ENCODE assay signal across 7 mouse cellular contexts in the genomic region with DNA sequence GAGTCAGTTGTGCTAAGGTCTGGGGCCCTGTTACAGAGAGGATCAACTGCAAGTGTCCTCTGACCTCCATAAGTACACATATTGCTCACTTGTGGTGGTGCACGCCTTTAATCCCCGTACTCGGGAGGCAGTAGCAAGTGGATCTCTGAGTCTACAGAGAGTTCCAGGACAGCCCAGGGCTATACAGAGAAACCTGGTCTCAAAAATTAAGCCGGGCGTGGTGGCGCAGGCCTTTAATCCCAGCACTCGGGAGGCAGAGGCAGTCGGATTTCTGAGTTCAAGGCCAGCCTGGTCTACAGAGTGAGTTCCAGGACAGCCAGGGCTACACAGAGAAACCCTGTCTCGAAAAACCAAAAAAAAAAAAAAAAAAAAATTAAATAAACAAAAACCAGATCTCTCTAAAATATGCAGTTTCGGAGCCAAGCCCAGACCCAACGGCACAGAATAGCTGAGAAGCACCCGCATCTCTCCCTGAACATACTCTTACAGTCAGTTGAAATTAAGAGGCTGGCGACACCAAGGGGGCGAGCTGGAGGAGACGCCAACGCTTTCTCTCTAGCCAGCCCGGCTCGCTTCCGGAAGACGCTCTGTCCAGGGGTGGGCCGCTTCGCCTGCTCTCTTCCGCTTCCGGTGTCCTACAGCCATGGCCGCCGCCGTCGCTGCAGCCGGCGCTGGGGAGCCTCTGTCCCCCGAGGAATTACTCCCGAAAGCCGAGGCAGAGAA. TPM values are rescaled to one million over a fixed set of nuclear protein-coding genes. Genes with fewer than 3 reads are reported as not detected.
A peak's percentile ranks its signal among the peaks of the same experiment; 100 is the strongest.
DNase-seq lines count a peak whose midpoint lies in the region; ATAC-seq lines count a peak whose summit lies in the region.

Tomm22 (plus strand) TSS at position 613 of the 723 bp plus-strand sequence.

- 20% methylated on average over 33 of the region's 33 CpGs for WGBS in embryonic facial prominence, embryonic 10.5 days
- WGBS in limb, embryonic 11.5 days: 19% methylated on average over 32 of the region's 33 CpGs
- WGBS in midbrain, embryonic 14.5 days: 18% methylated on average over 33 of the region's 33 CpGs

- H3K9me3 ChIP-seq in embryonic facial prominence, embryonic 10.5 days: no peaks in the 10 kb centered on the region
- no peaks in the 10 kb centered on the region for H3K9me3 ChIP-seq in limb, embryonic 11.5 days (ENCODE audit: control insufficient read depth, low read length)
- no peaks in the 10 kb centered on the region for H3K9me3 ChIP-seq in midbrain, embryonic 14.5 days (ENCODE audit: control insufficient read depth, low read length)

- H3K27me3 ChIP-seq in embryonic facial prominence, embryonic 10.5 days (replicated peaks; ENCODE audit: low read depth, poor library complexity, severe bottlenecking): no peaks in the 10 kb centered on the region
- H3K27me3 ChIP-seq in limb, embryonic 11.5 days (ENCODE audit: control insufficient read depth, insufficient read depth, low read length): no peaks in the 10 kb centered on the region
- no peaks in the 10 kb centered on the region for H3K27me3 ChIP-seq in midbrain, embryonic 14.5 days (ENCODE audit: control insufficient read depth, insufficient read depth, low read length)

- H3K27ac ChIP-seq in embryonic facial prominence, embryonic 10.5 days (replicated peaks): peak within 1 kb of the TSS; percentile 89
- no peak within 1 kb of the TSS for H3K27ac ChIP-seq in limb, embryonic 11.5 days (replicated peaks; ENCODE audit: low read depth, low read length)
- 0 out of 2 replicates have a peak within 1 kb of the TSS, but pooled peaks have one; percentile 41 for H3K27ac ChIP-seq in midbrain, embryonic 14.5 days (replicated peaks; ENCODE audit: low read depth, low read length)

- H3K36me3 ChIP-seq in embryonic facial prominence, embryonic 10.5 days (replicated peaks): peaks cover 66% of the 10 kb centered on the region
- peaks cover 13% of the 10 kb centered on the region for H3K36me3 ChIP-seq in limb, embryonic 11.5 days (ENCODE audit: control insufficient read depth, insufficient read depth, low read length)
- peaks cover 57% of the 10 kb centered on the region for H3K36me3 ChIP-seq in midbrain, embryonic 14.5 days (ENCODE audit: control insufficient read depth, insufficient read depth, low read length)

- DNase-seq in adrenal gland, postnatal 10 days: peak; percentile 93
- peak; percentile 93 for DNase-seq in embryonic facial prominence, embryonic 10.5 days (ENCODE audit: low spot score)
- DNase-seq in kidney, adult 18-20 months: peak; percentile 85
- DNase-seq in limb, embryonic 11.5 days (ENCODE audit: low spot score): peak; percentile 93
- DNase-seq in midbrain, embryonic 14.5 days: peak; percentile 96
- DNase-seq in spleen, adult 18-20 months: peak; percentile 79 to 82

- peak; percentile 92 for ATAC-seq in granulocyte monocyte progenitor cell, adult 5-6 weeks (replicated peaks; ENCODE audit: poor library complexity, severe bottlenecking)
- peak; percentile 93 for ATAC-seq in limb, embryonic 11.5 days (ENCODE audit: insufficient number of reproducible peaks, low FRiP score, low TSS enrichment, low read depth)
- ATAC-seq in midbrain, embryonic 14.5 days (ENCODE audit: low FRiP score, low TSS enrichment): peak; percentile 92

- H3K9ac ChIP-seq in limb, embryonic 11.5 days (ENCODE audit: low read length): peak within 1 kb of the TSS; percentile 85
- H3K9ac ChIP-seq in midbrain, embryonic 14.5 days (replicated peaks; ENCODE audit: low read length): peak within 1 kb of the TSS; percentile 75

- peak within 1 kb of the TSS; percentile 90 for H3K4me3 ChIP-seq in embryonic facial prominence, embryonic 10.5 days
- peak within 1 kb of the TSS; percentile 95 for H3K4me3 ChIP-seq in limb, embryonic 11.5 days (ENCODE audit: low read depth, low read length)
- H3K4me3 ChIP-seq in midbrain, embryonic 14.5 days (replicated peaks; ENCODE audit: low read depth, low read length): peak within 1 kb of the TSS; percentile 80

- peak within 1 kb of the TSS; percentile 61 for H3K4me2 ChIP-seq in limb, embryonic 11.5 days (ENCODE audit: low read depth, severe bottlenecking)
- H3K4me2 ChIP-seq in midbrain, embryonic 14.5 days (ENCODE audit: low read length): peak within 1 kb of the TSS; percentile 69

- H3K4me1 ChIP-seq in embryonic facial prominence, embryonic 10.5 days: peaks cover 6% of the 10 kb centered on the region
- no peaks in the 10 kb centered on the region for H3K4me1 ChIP-seq in limb, embryonic 11.5 days (ENCODE audit: control insufficient read depth, insufficient read depth, low read length)
- H3K4me1 ChIP-seq in midbrain, embryonic 14.5 days (ENCODE audit: control insufficient read depth, insufficient read depth, low read length): peaks cover 3% of the 10 kb centered on the region; the same call in 1 of the 2 replicates

RNA-seq across cellular contexts. Expression of gene Tomm22, which starts in this region (rescaled TPM):
- 100 to 1,000 TPM; 143 to 156 TPM for total RNA-seq in adrenal gland, postnatal 10 days (2021)
- 250 and 258 TPM in 2 replicates for polyA plus RNA-seq in embryonic facial prominence, embryonic 10.5 days (2016; fragmentation: Nextera tagmentation; extraction: Ambion mirVana)
- total RNA-seq in granulocyte monocyte progenitor cell, adult 5-6 weeks (2014; fragmentation: Nextera tagmentation): 146 and 147 TPM in 2 replicates
- 88.0 and 117 TPM in 2 replicates for total RNA-seq in granulocyte monocyte progenitor cell, adult 5-6 weeks (2017)
- 271 and 277 TPM in 2 replicates for polyA plus RNA-seq in limb, embryonic 11.5 days (2014; fragmentation: Nextera tagmentation; extraction: Ambion mirVana)
- 237 and 259 TPM in 2 replicates for polyA plus RNA-seq in midbrain, embryonic 14.5 days (2014; fragmentation: Nextera tagmentation; extraction: Ambion mirVana)
